Mouse (Mus musculus) heart, postnatal 0 days (tissue): ENCODE data around the gene Strbp.

ENCODE experiments used
- CTCF ChIP-seq: IDR thresholded peaks from 2 replicates; pipeline ENCODE4 v1.5.1; 2016; ENCODE audit warnings: antibody characterized with exemption, control low read depth, low read depth
- EP300 ChIP-seq: IDR thresholded peaks from 2 replicates; pipeline ENCODE4 v1.6.1; 2016; ENCODE audit warnings: antibody characterized with exemption, low read depth

DNA sequence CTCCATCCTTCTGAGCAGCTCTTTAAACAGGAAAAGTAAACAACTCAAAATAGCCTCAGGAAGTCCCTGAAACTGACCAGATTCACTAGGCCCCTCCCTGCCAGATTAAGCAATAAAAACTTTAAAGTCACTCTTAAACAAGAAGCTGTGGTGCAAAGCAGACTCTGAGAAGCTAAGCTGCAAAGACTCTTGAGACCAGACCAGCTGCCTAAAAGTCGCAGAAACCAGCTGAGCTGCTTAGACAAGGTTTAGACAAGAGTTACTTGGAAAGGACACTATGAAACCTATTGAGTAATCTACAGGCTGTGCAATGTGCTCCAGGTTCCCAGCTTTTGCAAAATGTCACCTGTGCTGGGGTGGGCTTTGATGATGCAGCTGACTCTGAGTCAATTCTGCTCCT is 16.6 kb downstream of the Strbp start:
- TF ChIP-seq CTCF (no peak), EP300 (no peak)
